Comparison of ENCODE assay signal across 32 mouse cellular contexts in the genomic region with DNA sequence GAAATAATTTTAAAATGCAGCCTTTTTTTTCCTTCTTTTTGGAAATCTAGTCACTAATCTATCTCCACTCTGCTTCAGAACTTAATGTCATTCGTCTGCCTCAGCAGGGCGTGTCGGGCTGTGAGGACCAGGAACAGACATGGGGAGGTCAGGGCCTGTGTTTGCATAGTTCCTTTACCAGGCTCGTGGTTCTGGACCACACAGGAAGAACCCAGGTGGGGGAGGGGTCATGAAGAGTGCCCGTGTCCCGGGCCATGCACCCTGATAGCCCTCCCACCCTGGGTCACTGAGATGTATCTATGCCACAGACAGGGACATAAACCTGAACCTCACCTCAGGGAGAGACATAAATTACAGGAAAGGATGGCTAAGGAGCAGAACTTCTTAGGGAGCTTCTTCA. TPM values are rescaled to one million over a fixed set of nuclear protein-coding genes. Genes with fewer than 3 reads are reported as not detected.
A peak's percentile ranks its signal among the peaks of the same experiment; 100 is the strongest.
DNase-seq lines count a peak whose midpoint lies in the region; TF ChIP-seq lines count a peak whose summit lies in the region.
"Had no signal": no experiment of that assay in that cellular context is flagged by ENCODE, and none has a peak within 500 bp of the region (broad histone marks: within the 10 kb centered on the region; RNA-seq: fewer than 3 reads in every experiment).

No protein-coding gene starts in this region.

- H3K79me2 ChIP-seq in macrophage (ENCODE audit: inconsistent target), result peaks cover 53% of the 10 kb centered on the region

- TF ChIP-seq CTCF in bone marrow macrophage, adult 2 months (IDR thresholded peaks at IDR 0.05; ENCODE audit: low read depth, low read length), result no peak

- peaks cover 46% of the 10 kb centered on the region for H3K4me1 ChIP-seq in bone marrow macrophage, adult 2 months (ENCODE audit: control insufficient read depth, insufficient read depth, low read length)
- H3K4me1 ChIP-seq: embryonic facial prominence, embryonic 13.5 days; forebrain, embryonic 15.5 days; hindbrain, embryonic 13.5 days; intestine, embryonic 15.5 days had no signal

- H3K36me3 ChIP-seq in macrophage (ENCODE audit: inconsistent target), result peaks cover 58% of the 10 kb centered on the region
- H3K36me3 ChIP-seq: embryonic facial prominence, embryonic 13.5 days; forebrain, embryonic 15.5 days; hindbrain, embryonic 10.5 days; hindbrain, embryonic 13.5 days; intestine, embryonic 15.5 days had no signal

- H3K27ac ChIP-seq in bone marrow macrophage, adult 2 months (ENCODE audit: insufficient read depth, low read depth, low read length), result peak overlapping the region; percentile 99
- peak overlapping the region; percentile 96; the same call in 1 of the 2 replicates for H3K27ac ChIP-seq in macrophage
- H3K27ac ChIP-seq: embryonic facial prominence, embryonic 13.5 days; forebrain, embryonic 12.5 days; forebrain, embryonic 15.5 days; hindbrain, embryonic 10.5 days; hindbrain, embryonic 13.5 days; intestine, embryonic 15.5 days had no signal

- TF ChIP-seq POLR2A in bone marrow macrophage, adult 2 months (IDR thresholded peaks at IDR 0.05; ENCODE audit: borderline replicate concordance, low read depth, low read length), result no peak

- WGBS in macrophage (ENCODE audit: missing documents), result 55% methylated on average over 6 of the region's 6 CpGs

- peak; percentile 22 for DNase-seq in cerebellum, adult 11-12 months
- no peak for DNase-seq in cerebellum, postnatal 14 days
- peak; percentile 93 for DNase-seq in heart, adult 11 months
- DNase-seq in heart, postnatal 4 days, result no peak
- DNase-seq in frontal cortex, postnatal 25 days (ENCODE audit: low spot score in 2 of 2), result no peak
- no peak for DNase-seq in yolk sac, embryonic 10.5 days (ENCODE audit: low spot score)
- DNase-seq: adrenal gland, adult 8-10 months; cerebellum, adult 11 months; cerebellum, adult 8-10 months had no signal

- H3K4me3 ChIP-seq in bone marrow macrophage, adult 2 months (ENCODE audit: insufficient read depth, low read length), result no peak overlapping the region
- no peak overlapping the region for H3K4me3 ChIP-seq in macrophage (ENCODE audit: inconsistent target)
- H3K4me3 ChIP-seq: embryonic facial prominence, embryonic 13.5 days; erythroblast, embryonic 14.5 days; forebrain, embryonic 12.5 days; forebrain, embryonic 15.5 days; hindbrain, embryonic 10.5 days; hindbrain, embryonic 13.5 days; intestine, embryonic 15.5 days had no signal

RNA-seq across cellular contexts. Expression of a gene that starts 7.4 kb away (rescaled TPM):
- total RNA-seq in heart, postnatal 4 days (2021), result 1 to 10 TPM; 7.5 to 8.2 TPM
- not detected in 2 replicates for polyA plus RNA-seq in bone marrow macrophage, adult 2 months (2012; ENCODE audit: insufficient read depth, insufficient read length, missing spikeins)
- not detected for total RNA-seq in macrophage (2018; cell fraction: chromatin; rRNA removed)
- total RNA-seq in macrophage (2018; cell fraction: cytosol; rRNA removed), result not detected
- total RNA-seq in macrophage (2018; cell fraction: nucleus; rRNA removed), result not detected
- polyA plus RNA-seq in macrophage (2018), result not detected in 3 replicates
- total RNA-seq: adrenal gland, adult 8-10 months; adrenal gland, postnatal 36 days; common myeloid progenitor, adult 5-6 weeks; ES-E14; gastrocnemius, adult 18-20 months; gastrocnemius, postnatal 36 days; granulocyte monocyte progenitor cell, adult 5-6 weeks had no signal
- polyA plus RNA-seq: activated CD4-positive, CD25-positive, alpha-beta regulatory T cell, adult 4 months; erythroblast, embryonic 14.5 days; forebrain, embryonic 15.5 days had no signal

RNA-seq across cellular contexts. Expression of a gene that starts 9.9 kb away (rescaled TPM):
- not detected for total RNA-seq in heart, postnatal 4 days (2021)
- not detected in 2 replicates for polyA plus RNA-seq in bone marrow macrophage, adult 2 months (2012; ENCODE audit: insufficient read depth, insufficient read length, missing spikeins)
- not detected for total RNA-seq in macrophage (2018; cell fraction: chromatin; rRNA removed)
- total RNA-seq in macrophage (2018; cell fraction: cytosol; rRNA removed), result not detected
- total RNA-seq in macrophage (2018; cell fraction: nucleus; rRNA removed), result not detected
- not detected in 3 replicates for polyA plus RNA-seq in macrophage (2018)
- total RNA-seq: adrenal gland, adult 8-10 months; adrenal gland, postnatal 36 days; common myeloid progenitor, adult 5-6 weeks; ES-E14; gastrocnemius, adult 18-20 months; gastrocnemius, postnatal 10 days; gastrocnemius, postnatal 36 days; granulocyte monocyte progenitor cell, adult 5-6 weeks; heart, adult 8-10 months; heart, postnatal 25 days had no signal
- polyA plus RNA-seq: activated CD4-positive, CD25-positive, alpha-beta regulatory T cell, adult 4 months; embryonic facial prominence, embryonic 13.5 days; erythroblast, embryonic 14.5 days; forebrain, embryonic 12.5 days; forebrain, embryonic 15.5 days; heart, embryonic 11.5 days; heart, embryonic 14.5 days; heart, postnatal 0 days; hindbrain, embryonic 10.5 days; hindbrain, embryonic 13.5 days; hindbrain, embryonic 16.5 days; intestine, embryonic 15.5 days had no signal

RNA-seq across cellular contexts. Expression of a gene that starts 12.6 kb away (rescaled TPM):
- 100 to 1,000 TPM; 149 to 162 TPM for total RNA-seq in heart, postnatal 4 days (2021)
- polyA plus RNA-seq in bone marrow macrophage, adult 2 months (2012; ENCODE audit: insufficient read depth, insufficient read length, missing spikeins), result 79.3 and 80.4 TPM in 2 replicates
- 100 to 1,000 TPM in 1 of 26 experiments, 10 to 100 TPM in 25; 17.5 to 100 (median 40.7) TPM for total RNA-seq in macrophage (2018; cell fraction: chromatin; rRNA removed)
- total RNA-seq in macrophage (2018; cell fraction: cytosol; rRNA removed), result 100 to 1,000 TPM in 13 of 26 experiments, 10 to 100 TPM in 13; 82.1 to 224 (median 125) TPM
- total RNA-seq in macrophage (2018; cell fraction: nucleus; rRNA removed), result 100 to 1,000 TPM in 13 of 26 experiments, 10 to 100 TPM in 13; 44.6 to 157 (median 101) TPM
- 119 to 143 TPM (median 138 TPM) in 3 replicates for polyA plus RNA-seq in macrophage (2018)

RNA-seq across cellular contexts. Expression of a gene that starts 54.1 kb away (rescaled TPM):
- total RNA-seq in heart, postnatal 4 days (2021), result 1 to 10 TPM; 6.2 to 7.4 TPM
- 0.31 TPM in 1 of 2 replicates, not detected in the other for polyA plus RNA-seq in bone marrow macrophage, adult 2 months (2012; ENCODE audit: insufficient read depth, insufficient read length, missing spikeins)
- total RNA-seq in macrophage (2018; cell fraction: chromatin; rRNA removed), result not detected
- not detected for total RNA-seq in macrophage (2018; cell fraction: cytosol; rRNA removed)
- total RNA-seq in macrophage (2018; cell fraction: nucleus; rRNA removed), result under 1 TPM in 1 of 26 experiments, not detected in 25; 0.30 TPM
- not detected in 3 replicates for polyA plus RNA-seq in macrophage (2018)
- total RNA-seq: common myeloid progenitor, adult 5-6 weeks; granulocyte monocyte progenitor cell, adult 5-6 weeks had no signal
- polyA plus RNA-seq: erythroblast, embryonic 14.5 days had no signal

Comparison
In these comparisons a context has a peak if more than half of its experiments do, and no peak if none do; other contexts are left out.
1. DNase-seq: peak in cerebellum, adult 11-12 months (single experiment) and heart, adult 11 months (single experiment); none in cerebellum, postnatal 14 days (0 of 2), heart, postnatal 4 days (single experiment), frontal cortex, postnatal 25 days (0 of 2) and yolk sac, embryonic 10.5 days (single experiment).